Mouse (Mus musculus) lung, adult 2 months (tissue): ENCODE measurements around the gene Ccsap.

Source experiments
- CTCF ChIP-seq: fragments of 200-500 bp; IDR thresholded peaks from 2 replicates; pipeline ENCODE4 v1.5.1; 2011; ENCODE audit warnings: mild to moderate bottlenecking, low read length, control low read depth; ENCODE audit not compliant: insufficient read depth
- POLR2A ChIP-seq: fragments of 200-500 bp; IDR thresholded peaks from 2 replicates; pipeline ENCODE4 v1.6.1; 2011; ENCODE audit warnings: low read depth, mild to moderate bottlenecking, control low read depth, low read length, borderline replicate concordance; ENCODE audit errors: extremely low read depth

DNA sequence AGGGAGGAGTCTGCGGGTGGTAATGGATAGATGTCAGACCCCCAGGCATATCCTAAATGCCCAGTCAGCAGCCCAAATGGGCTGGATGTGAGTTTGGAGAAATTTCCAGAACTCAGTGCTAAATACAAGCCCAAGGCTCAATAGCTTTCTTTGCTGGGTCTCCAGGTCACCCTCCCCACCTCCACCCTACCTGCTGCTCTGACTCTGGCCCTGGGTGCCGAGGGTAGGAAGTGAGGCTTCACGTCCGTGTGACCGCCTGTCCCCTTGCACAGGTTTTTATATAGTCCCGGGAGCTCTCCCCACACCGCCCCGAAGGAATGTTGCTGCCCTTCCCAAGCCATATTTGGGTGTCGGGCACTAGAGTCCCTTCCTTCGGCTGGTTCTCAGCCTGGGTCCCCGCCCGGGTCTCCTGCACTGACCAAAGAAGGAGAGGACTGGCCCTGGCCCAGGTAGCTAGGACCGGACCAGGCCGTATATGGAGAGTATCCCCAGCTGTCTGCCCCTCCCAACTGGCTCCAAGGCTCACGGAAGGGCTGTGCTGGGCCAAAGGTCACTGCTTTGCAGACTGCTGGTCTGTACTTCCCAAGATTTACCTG, 34.6 kb upstream of the Ccsap start, which contains the start of gene Acta1:
- TF ChIP-seq CTCF (no peak), POLR2A (no peak)
